Mouse (Mus musculus): Measurements from ENCODE around the gene Sdhc.
"Not testable (repeated sequence)": the region's sequence is repeated elsewhere in the genome, so short reads cannot be mapped to it uniquely, and the experiment has no call there.

Gene Sdhc

GRCm38 (mm10) chr1:171112986-171113385 lies 37.4 kb downstream of the Sdhc start:
- no peak for DNase-seq (ENCODE audit: low spot score)

GRCm38 (mm10) chr1:171111781-171112575 lies 38.4 kb downstream of the Sdhc start:
- peak; percentile 63 for DNase-seq (ENCODE audit: low spot score)

- peak; percentile 87 for DNase-seq (ENCODE audit: low spot score)
These were observed 39.2 kb downstream of the Sdhc start for GRCm38 (mm10) chr1:171111020-171111780.

GRCm38 (mm10) chr1:171110659-171111019 lies 39.8 kb downstream of the Sdhc start:
- no peak for DNase-seq (ENCODE audit: low spot score)

GRCm38 (mm10) chr1:171109620-171110019 lies 40.8 kb downstream of the Sdhc start:
- DNase-seq (ENCODE audit: low spot score), result no peak

GRCm38 (mm10) chr1:171105226-171105625 lies 45.2 kb downstream of the Sdhc start:
- DNase-seq (ENCODE audit: low spot score), result peak; percentile 59

- DNase-seq (ENCODE audit: low spot score), result no peak
These were observed 47.1 kb downstream of the Sdhc start for GRCm38 (mm10) chr1:171103179-171103840.

GRCm38 (mm10) chr1:171102547-171103177 lies 47.7 kb downstream of the Sdhc start:
- DNase-seq (ENCODE audit: low spot score), result peak; percentile 73

GRCm38 (mm10) chr1:171101733-171102546 lies 48.5 kb downstream of the Sdhc start:
- DNase-seq (ENCODE audit: low spot score), result peak; percentile 61

GRCm38 (mm10) chr1:171101033-171101432 lies 49.4 kb downstream of the Sdhc start:
- DNase-seq (ENCODE audit: low spot score), result no peak

GRCm38 (mm10) chr1:171097612-171098011 lies 52.8 kb downstream of the Sdhc start:
- no peak for DNase-seq (ENCODE audit: low spot score)

GRCm38 (mm10) chr1:171097136-171097535 lies 53.3 kb downstream of the Sdhc start:
- no peak for DNase-seq (ENCODE audit: low spot score)

GRCm38 (mm10) chr1:171096110-171096964 lies 54.1 kb downstream of the Sdhc start:
- no peak for DNase-seq (ENCODE audit: low spot score)

GRCm38 (mm10) chr1:171094424-171094823 lies 56.0 kb downstream of the Sdhc start:
- DNase-seq (ENCODE audit: low spot score), result no peak

GRCm38 (mm10) chr1:171090761-171091160 lies 59.6 kb downstream of the Sdhc start:
- no peak for DNase-seq (ENCODE audit: low spot score)

- no peak for DNase-seq (ENCODE audit: low spot score)
These were observed 60.5 kb downstream of the Sdhc start for GRCm38 (mm10) chr1:171089891-171090290.

- not testable (repeated sequence) for DNase-seq (ENCODE audit: low spot score)
These were observed 62.0 kb downstream of the Sdhc start for GRCm38 (mm10) chr1:171088237-171088869.

GRCm38 (mm10) chr1:171085718-171086117 lies 64.7 kb downstream of the Sdhc start:
- no peak for DNase-seq (ENCODE audit: low spot score)

- DNase-seq (ENCODE audit: low spot score), result not testable (repeated sequence)
These were observed 68.7 kb downstream of the Sdhc start for GRCm38 (mm10) chr1:171081512-171082231.

All from ovary, adult 18-20 months (tissue).